Mouse (Mus musculus) cortical plate, adult 2 months (tissue): ENCODE measurements around the gene Stk39.

Experiments used
- CTCF ChIP-seq: fragments of 200-500 bp; IDR thresholded peaks from 2 replicates; pipeline ENCODE4 v1.5.1; 2011; ENCODE audit warnings: mild to moderate bottlenecking, control low read depth, low read length; ENCODE audit not compliant: insufficient read depth; ENCODE audit errors: extremely low read depth
- POLR2A ChIP-seq: fragments of 200-500 bp; IDR thresholded peaks from 2 replicates; pipeline ENCODE4 v1.6.1; 2011; ENCODE audit warnings: mild to moderate bottlenecking, low read length, control low read depth; ENCODE audit not compliant: insufficient read depth; ENCODE audit errors: extremely low read depth

- TF ChIP-seq CTCF = no peak
- no peak for TF ChIP-seq POLR2A
These were observed 175.3 kb downstream of the Stk39 start for GRCm38 (mm10) chr2:68296743-68297142.
